Mouse (Mus musculus) spleen, adult 2 months (tissue): ENCODE measurements around the gene Klhl5. TPM values are rescaled to one million over a fixed set of nuclear protein-coding genes. Genes with fewer than 3 reads are reported as not detected.

Experiments used
- DNase-seq, 2 experiments: peaks; one replicate each; pipeline versions ENCODE4 v3.0.0 to v3.0.0-alpha.2; 2012 to 2021; ENCODE audit warnings: low spot score in 2 of 2, low read depth in 1 of 2
- H3K27ac ChIP-seq: fragments of 200-500 bp; 2 replicates; pipeline ENCODE4 v1.5.1; 2012; ENCODE audit warnings: low read length, inconsistent platforms; ENCODE audit not compliant: insufficient read depth
- H3K27me3 ChIP-seq: fragments of 200-500 bp; 2 replicates; pipeline ENCODE4 v1.6.1; 2012; ENCODE audit warnings: mild to moderate bottlenecking, moderate library complexity, low read length, inconsistent platforms; ENCODE audit not compliant: control insufficient read depth, insufficient read depth
- H3K36me3 ChIP-seq: fragments of 200-500 bp; 2 replicates; pipeline ENCODE4 v1.6.1; 2012; ENCODE audit warnings: mild to moderate bottlenecking, low read length, inconsistent platforms; ENCODE audit not compliant: control insufficient read depth, insufficient read depth
- H3K4me1 ChIP-seq: fragments of 200-500 bp; 2 replicates; pipeline ENCODE4 v1.6.1; 2011; ENCODE audit warnings: inconsistent platforms; ENCODE audit not compliant: control insufficient read depth, insufficient read depth, insufficient read length
- H3K4me3 ChIP-seq: fragments of 200-500 bp; 2 replicates; pipeline ENCODE4 v1.5.1; 2011; ENCODE audit warnings: mild to moderate bottlenecking, inconsistent platforms; ENCODE audit not compliant: insufficient read depth, insufficient read length; ENCODE audit errors: extremely low read depth
- CTCF ChIP-seq: fragments of 200-500 bp; IDR thresholded peaks from 2 replicates; pipeline ENCODE4 v1.5.1; 2011; ENCODE audit warnings: mild to moderate bottlenecking, inconsistent platforms; ENCODE audit not compliant: insufficient read depth, insufficient read length, insufficient replicate concordance; ENCODE audit errors: extremely low read depth
- POLR2A ChIP-seq: fragments of 200-500 bp; IDR thresholded peaks from 2 replicates; pipeline ENCODE4 v1.6.1; 2011; ENCODE audit warnings: low read depth, low read length, inconsistent platforms
- WGBS: fragments of 180-500 bp; shearing (Covaris S2); methylation state at CpG from one replicate; pipeline ENCODE4 v1.1.7; 2018; 5-methylcytosine and 5-hydroxymethylcytosine counted together
- polyA plus RNA-seq: library from polyadenylated mRNA; depleted of rRNA; stranded (reverse); fragments of >200 nt; gene quantifications from 2 replicates; pipeline ENCODE4 v1.2.3, GENCODE M21; 2012; rRNA removed

The Klhl5 gene
- polyA plus RNA-seq, 1 experiment: 15.1 TPM

GRCm38 (mm10) chr5:65191601-65192000 is 84.3 kb downstream of the Klhl5 start:
- H3K36me3 ChIP-seq: no peaks in the 10 kb centered on the region
- WGBS: 93% methylated on average over 5 of the region's 5 CpGs

GRCm38 (mm10) chr5:65194441-65194840 is 87.1 kb downstream of the Klhl5 start:
- no peak overlapping the region for H3K4me3 ChIP-seq
- no peak for TF ChIP-seq CTCF
- no peak for TF ChIP-seq POLR2A
- H3K27me3 ChIP-seq: no peaks in the 10 kb centered on the region
- H3K27ac ChIP-seq: no peak overlapping the region
- DNase-seq: no peak
- H3K36me3 ChIP-seq: no peaks in the 10 kb centered on the region
- 85% methylated on average over 9 of the region's 9 CpGs for WGBS
- H3K4me1 ChIP-seq: no peaks in the 10 kb centered on the region

More at GRCm38 (mm10) chr5:65191601-65192000, 84.3 kb downstream of the Klhl5 start:
- Histone ChIP-seq H3K27ac (no peak overlapping the region), H3K4me3 (no peak overlapping the region), H3K4me1 (no peaks in the 10 kb centered on the region), H3K27me3 (no peaks in the 10 kb centered on the region)
- DNase-seq: no peak
- no peak for TF ChIP-seq POLR2A
- TF ChIP-seq CTCF: no peak

GRCm38 (mm10) chr5:65199346-65200128 is 92.2 kb downstream of the Klhl5 start, which contains the start of gene Wdr19:
Gene Wdr19, plus strand, starts transcription at chr5:65199696.
- H3K27ac ChIP-seq: 0 out of 2 replicates have a peak within 1 kb of the TSS, but pooled peaks have one; percentile 13
- peaks cover 5% of the 10 kb centered on the region; the same call in 1 of the 2 replicates for H3K4me1 ChIP-seq
- under 1% methylated on average over 37 of the region's 37 CpGs for WGBS
- TF ChIP-seq CTCF (no peak), POLR2A (peak; percentile 34; the same call in 1 of the 2 replicates)
- H3K4me3 ChIP-seq: peak within 1 kb of the TSS; percentile 75
- H3K36me3 ChIP-seq: no peaks in the 10 kb centered on the region
- H3K27me3 ChIP-seq: no peaks in the 10 kb centered on the region
- DNase-seq: peak; percentile 98

- TF ChIP-seq CTCF (no peak), POLR2A (no peak)
- H3K36me3 ChIP-seq: no peaks in the 10 kb centered on the region
- 94% methylated on average over 2 of the region's 2 CpGs for WGBS
- DNase-seq: no peak
- no peaks in the 10 kb centered on the region for H3K27me3 ChIP-seq
- no peak overlapping the region for H3K4me3 ChIP-seq
- no peak overlapping the region for H3K27ac ChIP-seq
- H3K4me1 ChIP-seq: peaks cover 5% of the 10 kb centered on the region; the same call in 1 of the 2 replicates
Measured at GRCm38 (mm10) chr5:65204726-65205125, 97.4 kb downstream of the Klhl5 start.

- H3K4me1 ChIP-seq: peaks cover 3% of the 10 kb centered on the region; the same call in 1 of the 2 replicates
- H3K27me3 ChIP-seq: no peaks in the 10 kb centered on the region
- 36% methylated on average over 7 of the region's 7 CpGs for WGBS
- no peaks in the 10 kb centered on the region for H3K36me3 ChIP-seq
- TF ChIP-seq CTCF (peak; percentile 55; the same call in 1 of the 2 replicates), POLR2A (no peak)
- no peak overlapping the region for H3K4me3 ChIP-seq
- no peak overlapping the region for H3K27ac ChIP-seq
- peak in 1 of 2 experiments; percentile 32 for DNase-seq
Measured at GRCm38 (mm10) chr5:65213321-65213720, 106.0 kb downstream of the Klhl5 start.

Other genes with a start within 250 kb of the Klhl5 start
- gene Tlr1, start 174.0 kb upstream of the Klhl5 start, polyA plus RNA-seq: 20.8 and 42.8 TPM in 2 replicates
- 2.4 and 3.4 TPM in 2 replicates for gene Tlr6, start 147.4 kb upstream of the Klhl5 start, polyA plus RNA-seq
- gene Fam114a1, start 137.5 kb upstream of the Klhl5 start, polyA plus RNA-seq: 5.5 and 6.1 TPM in 2 replicates
- gene Tmem156, start 15.4 kb upstream of the Klhl5 start, polyA plus RNA-seq: 2.5 and 2.9 TPM in 2 replicates
- gene Wdr19, start 92.2 kb downstream of the Klhl5 start, polyA plus RNA-seq: 0.60 and 0.67 TPM in 2 replicates
- 10.2 and 12.5 TPM in 2 replicates for gene Rfc1, start 228.1 kb downstream of the Klhl5 start, polyA plus RNA-seq
- gene Klb, start 240.8 kb downstream of the Klhl5 start, polyA plus RNA-seq: 0.14 TPM in 2 replicates